Mouse (Mus musculus) embryonic stem cell, embryonic (primary cell): Measurements from ENCODE around the gene Cdhr3.
"Not testable (repeated sequence)": the region's sequence is repeated elsewhere in the genome, so short reads cannot be mapped to it uniquely, and the experiment has no call there.

Source experiments
- CTCF ChIA-PET, 4 experiments: fragments of 300-600 bp in 2 of 4; fragments of 350-600 bp in 2 of 4; sonication (Branson Sonifier 250); formaldehyde crosslinking; loops; one replicate each; lab custom pipeline; 2022; ENCODE audit warnings: inconsistent platforms in 2 of 4; lab: Charles Lee
- POLR2A ChIA-PET, 4 experiments: fragments of 300-600 bp in 2 of 4; fragments of 350-600 bp in 2 of 4; sonication (Branson Sonifier 250); formaldehyde crosslinking; loops; one replicate each; lab custom pipeline; 2022; ENCODE audit warnings: antibody characterized with exemption in 4 of 4, inconsistent platforms in 1 of 4; lab: Charles Lee

Gene Cdhr3

GRCm38 (mm10) chr12:33101627-33102026, 9.0 kb upstream of the Cdhr3 start:
- ChIA-PET CTCF (no interaction called here), POLR2A (no interaction called here)

GRCm38 (mm10) chr12:33096017-33096416, 3.3 kb upstream of the Cdhr3 start:
- ChIA-PET CTCF (no interaction called here), POLR2A (no interaction called here)

- ChIA-PET CTCF (no interaction called here), POLR2A (interaction anchor here in 1 of 4 experiments (0.5 kb wide), 1 partner anchor 40 kb away, joined by 3 read pairs; no protein-coding TSS in a partner anchor)
Measured at GRCm38 (mm10) chr12:33092196-33092595, 479 bp downstream of the Cdhr3 start.

GRCm38 (mm10) chr12:33086151-33086550, 6.5 kb downstream of the Cdhr3 start:
- ChIA-PET CTCF (no interaction called here), POLR2A (interaction anchor here in 1 of 4 experiments (0.5 kb wide), 1 partner anchor 87 kb away, joined by 3 read pairs; no protein-coding TSS in a partner anchor)

- ChIA-PET POLR2A (interaction anchor here in 1 of 4 experiments (0.9 to 1.4 kb wide), 3 partner anchors 29 to 34 kb away, joined by 4 to 5 read pairs (median 5); no protein-coding TSS in a partner anchor), CTCF (interaction anchor here in 3 of 4 experiments (0.6 to 1.3 kb wide), 5 partner anchors 11 to 295 kb away, joined by 3 to 9 read pairs (median 3); no protein-coding TSS in a partner anchor)
Measured at GRCm38 (mm10) chr12:33084683-33085082, 8.0 kb downstream of the Cdhr3 start.

- ChIA-PET CTCF (no interaction called here), POLR2A (no interaction called here)
Measured at GRCm38 (mm10) chr12:33083362-33083761, 9.3 kb downstream of the Cdhr3 start.

- CTCF ChIA-PET: interaction anchor here in 1 of 4 experiments (1.3 kb wide), 1 partner anchor 204 kb away, joined by 5 read pairs; no protein-coding TSS in a partner anchor
- POLR2A ChIA-PET: no interaction called here
Measured at GRCm38 (mm10) chr12:33076309-33076708, 16.4 kb downstream of the Cdhr3 start.

GRCm38 (mm10) chr12:33071901-33072672, 20.6 kb downstream of the Cdhr3 start:
- POLR2A ChIA-PET: no interaction called here
- CTCF ChIA-PET: interaction anchor here in 1 of 4 experiments (0.6 to 0.7 kb wide), 2 partner anchors 12 to 61 kb away, joined by 3 to 4 read pairs; no protein-coding TSS in a partner anchor

GRCm38 (mm10) chr12:33068977-33069376, 23.7 kb downstream of the Cdhr3 start:
- ChIA-PET POLR2A (interaction anchor here in 1 of 4 experiments (1.5 kb wide), 1 partner anchor 33 kb away, joined by 3 read pairs; no protein-coding TSS in a partner anchor), CTCF (no interaction called here)

- ChIA-PET POLR2A (interaction anchor here in 1 of 4 experiments (1.0 kb wide), 1 partner anchor 314 kb away, joined by 3 read pairs; no protein-coding TSS in a partner anchor), CTCF (interaction anchor here in 2 of 4 experiments (0.6 to 0.7 kb wide), 3 partner anchors 23 to 268 kb away, joined by 3 read pairs; no protein-coding TSS in a partner anchor)
Measured at GRCm38 (mm10) chr12:33066355-33066754, 26.3 kb downstream of the Cdhr3 start.

- ChIA-PET CTCF (interaction anchor here in 1 of 4 experiments (0.7 kb wide), 1 partner anchor 35 kb away, joined by 3 read pairs; no protein-coding TSS in a partner anchor), POLR2A (interaction anchor here in 1 of 4 experiments (1.4 to 2.6 kb wide), 2 partner anchors 12 to 30 kb away, joined by 3 to 7 read pairs; no protein-coding TSS in a partner anchor)
Measured at GRCm38 (mm10) chr12:33065162-33065561, 27.5 kb downstream of the Cdhr3 start.

GRCm38 (mm10) chr12:33064266-33064665, 28.4 kb downstream of the Cdhr3 start:
- ChIA-PET CTCF (interaction anchor here in 2 of 4 experiments (0.7 to 1.5 kb wide), 4 partner anchors 11 to 316 kb away, joined by 3 to 7 read pairs (median 4); no protein-coding TSS in a partner anchor), POLR2A (interaction anchor here in 1 of 4 experiments (1.4 to 2.6 kb wide), 2 partner anchors 11 to 29 kb away, joined by 3 to 7 read pairs; no protein-coding TSS in a partner anchor)

GRCm38 (mm10) chr12:33063250-33063649, 29.4 kb downstream of the Cdhr3 start:
- POLR2A ChIA-PET: interaction anchor here in 1 of 4 experiments (2.6 kb wide), 1 partner anchor 28 kb away, joined by 7 read pairs; no protein-coding TSS in a partner anchor
- CTCF ChIA-PET: interaction anchor here in 3 of 4 experiments (0.7 to 1.5 kb wide), 4 partner anchors 36 to 317 kb away, joined by 3 to 7 read pairs (median 3); no protein-coding TSS in a partner anchor

- CTCF ChIA-PET: interaction anchor here in 2 of 4 experiments (0.7 to 1.0 kb wide), 2 partner anchors 48 to 317 kb away, joined by 4 read pairs; no protein-coding TSS in a partner anchor
- POLR2A ChIA-PET: not testable (repeated sequence)
Measured at GRCm38 (mm10) chr12:33062379-33062778, 30.3 kb downstream of the Cdhr3 start.

- CTCF ChIA-PET: interaction anchor here in 1 of 4 experiments (1.0 kb wide), 1 partner anchor 318 kb away, joined by 4 read pairs; no protein-coding TSS in a partner anchor
- POLR2A ChIA-PET: interaction anchor here in 1 of 4 experiments (1.0 to 1.2 kb wide), 2 partner anchors 49 to 74 kb away, joined by 3 read pairs; no protein-coding TSS in a partner anchor
Measured at GRCm38 (mm10) chr12:33061651-33062050, 31.0 kb downstream of the Cdhr3 start.

GRCm38 (mm10) chr12:33057231-33058048, 35.2 kb downstream of the Cdhr3 start:
- CTCF ChIA-PET: interaction anchor here in 3 of 4 experiments (0.6 to 2.5 kb wide), 14 partner anchors 16 to 382 kb away, joined by 3 to 12 read pairs (median 4); partner anchors contain the start of gene Sypl (in 1 of the 3)
- POLR2A ChIA-PET: interaction anchor here in 1 of 4 experiments (0.5 to 1.0 kb wide), 7 partner anchors 16 to 277 kb away, joined by 3 to 5 read pairs (median 3); no protein-coding TSS in a partner anchor

- CTCF ChIA-PET: interaction anchor here in 3 of 4 experiments (0.5 to 2.5 kb wide), 10 partner anchors 17 to 606 kb away, joined by 3 to 12 read pairs (median 5); no protein-coding TSS in a partner anchor
- POLR2A ChIA-PET: interaction anchor here in 1 of 4 experiments (0.5 to 1.0 kb wide), 5 partner anchors 17 to 278 kb away, joined by 3 to 6 read pairs (median 3); no protein-coding TSS in a partner anchor
Measured at GRCm38 (mm10) chr12:33056574-33056973, 36.1 kb downstream of the Cdhr3 start.
